Mouse (Mus musculus) liver, embryonic 16.5 days (tissue): ENCODE measurements around the gene Uhrf2. TPM values are rescaled to one million over a fixed set of nuclear protein-coding genes. Genes with fewer than 3 reads are reported as not detected.

Experiments
- ATAC-seq: fragments of 200-750 bp; cut with Nextera tagmentation; 2 replicates; pipeline ENCODE4 v1.8.0; 2017; ENCODE audit warnings: low read depth, mild to moderate bottlenecking, moderate number of reproducible peaks, moderate library complexity
- H3K27ac ChIP-seq: fragments of 300-500 bp; sonication (generic); 2 replicates; pipeline ENCODE4 v1.5.1; 2014; ENCODE audit warnings: mild to moderate bottlenecking, low read length
- H3K27me3 ChIP-seq: fragments of 300-500 bp; sonication (generic); 2 replicates; pipeline ENCODE4 v1.6.1; 2014; ENCODE audit warnings: low read depth, low read length, mixed read lengths; ENCODE audit not compliant: control insufficient read depth, insufficient read depth
- H3K36me3 ChIP-seq: fragments of 300-500 bp; sonication (generic); 2 replicates; pipeline ENCODE4 v1.6.1; 2014; ENCODE audit warnings: mild to moderate bottlenecking; ENCODE audit not compliant: control insufficient read depth, insufficient read depth
- H3K4me1 ChIP-seq: fragments of 300-500 bp; sonication (generic); 2 replicates; pipeline ENCODE4 v1.6.1; 2014; ENCODE audit warnings: low read depth, low read length, mixed read lengths; ENCODE audit not compliant: control insufficient read depth
- H3K4me2 ChIP-seq: fragments of 300-500 bp; sonication (generic); 2 replicates; pipeline ENCODE4 v1.6.1; 2014; ENCODE audit warnings: low read depth, low read length, mixed read lengths
- H3K4me3 ChIP-seq: fragments of 300-500 bp; sonication (generic); 2 replicates; pipeline ENCODE4 v1.5.1; 2014; ENCODE audit warnings: low read depth, mild to moderate bottlenecking, low read length
- H3K9ac ChIP-seq: fragments of 300-500 bp; sonication (generic); 2 replicates; pipeline ENCODE4 v1.6.1; 2014; ENCODE audit warnings: low read depth, low read length
- H3K9me3 ChIP-seq: fragments of 300-500 bp; sonication (generic); replicated peaks from 2 replicates; pipeline ENCODE4 v1.6.1; 2016; ENCODE audit warnings: low read length; ENCODE audit not compliant: control insufficient read depth
- WGBS: fragments of 180-500 bp; shearing (Covaris S2); extraction: QIAGEN DNeasy Blood & Tissue Kit; methylation state at CpG from one replicate; pipeline ENCODE4 v1.1.7; 2014; ENCODE audit not compliant: insufficient replicate concordance; 5-methylcytosine and 5-hydroxymethylcytosine counted together
- polyA plus RNA-seq: library from polyadenylated mRNA; unstranded; fragments of >200 nt; fragmentation: Nextera tagmentation; extraction: Ambion mirVana; gene quantifications from 2 replicates; pipeline ENCODE4 v1.2.1, GENCODE M21; 2015

Gene Uhrf2
- polyA plus RNA-seq, 1 experiment from 2014 or later, result 32.0 TPM

DNA sequence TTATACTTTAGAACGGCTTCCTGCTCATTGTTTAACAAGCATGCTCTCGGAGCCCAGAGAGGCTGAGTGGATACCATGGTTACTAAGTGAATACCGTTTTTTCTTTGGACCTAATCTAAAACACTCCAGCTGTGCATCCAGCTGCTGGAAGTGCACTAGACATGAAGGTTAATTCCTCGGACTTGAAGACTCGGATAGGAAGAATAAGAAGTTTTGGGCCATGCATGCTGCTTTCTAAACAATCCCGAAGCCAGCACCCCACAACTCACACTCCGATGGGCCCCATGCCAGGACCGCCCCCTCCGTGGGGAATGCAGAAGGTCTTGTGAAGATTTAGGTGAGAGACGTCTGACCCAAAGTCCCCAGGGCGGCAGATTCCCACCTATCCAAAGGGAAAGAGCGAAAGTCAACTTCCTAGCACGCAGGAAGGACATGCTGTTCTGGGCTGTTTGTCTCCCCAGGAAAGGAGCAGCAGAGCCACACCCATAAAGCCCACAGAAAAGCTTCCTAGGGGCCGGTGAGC, 84.7 kb downstream of the Uhrf2 start:
- no peak overlapping the region for H3K4me2 ChIP-seq

DNA sequence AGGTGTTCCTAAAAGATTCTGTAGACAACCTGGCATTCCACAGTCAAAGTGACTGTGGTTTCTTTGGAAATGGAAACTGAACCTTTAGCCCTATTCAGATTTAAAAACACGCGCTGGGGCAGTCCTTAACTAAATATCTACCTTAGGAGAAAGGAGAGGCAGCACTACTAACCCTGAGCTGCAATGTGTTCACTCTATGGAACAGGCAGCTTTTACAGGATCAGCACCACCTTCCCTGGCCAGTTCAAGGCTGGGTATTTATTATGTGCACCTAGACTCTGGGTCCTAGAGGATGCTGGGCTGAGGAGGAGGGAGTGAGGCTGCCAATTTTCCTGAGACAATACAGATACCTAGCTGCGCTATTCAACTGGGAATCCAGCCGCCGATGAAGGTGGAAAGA, 85.3 kb downstream of the Uhrf2 start:
- Histone ChIP-seq H3K4me1 (no peaks in the 10 kb centered on the region), H3K27ac (no peak overlapping the region), H3K9ac (no peak overlapping the region), H3K4me2 (no peak overlapping the region), H3K4me3 (no peak overlapping the region), H3K27me3 (no peaks in the 10 kb centered on the region), H3K9me3 (no peaks in the 10 kb centered on the region), H3K36me3 (no peaks in the 10 kb centered on the region)
- ATAC-seq, result no peak
- WGBS, result 78% methylated on average over 5 of the region's 5 CpGs

More for the DNA sequence above, 84.7 kb downstream of the Uhrf2 start:
- Histone ChIP-seq H3K36me3 (no peaks in the 10 kb centered on the region), H3K9ac (no peak overlapping the region), H3K4me3 (no peak overlapping the region), H3K4me1 (no peaks in the 10 kb centered on the region), H3K27me3 (no peaks in the 10 kb centered on the region), H3K27ac (no peak overlapping the region), H3K9me3 (no peaks in the 10 kb centered on the region)
- ATAC-seq, result no peak
- 61% methylated on average over 14 of the region's 14 CpGs for WGBS

DNA sequence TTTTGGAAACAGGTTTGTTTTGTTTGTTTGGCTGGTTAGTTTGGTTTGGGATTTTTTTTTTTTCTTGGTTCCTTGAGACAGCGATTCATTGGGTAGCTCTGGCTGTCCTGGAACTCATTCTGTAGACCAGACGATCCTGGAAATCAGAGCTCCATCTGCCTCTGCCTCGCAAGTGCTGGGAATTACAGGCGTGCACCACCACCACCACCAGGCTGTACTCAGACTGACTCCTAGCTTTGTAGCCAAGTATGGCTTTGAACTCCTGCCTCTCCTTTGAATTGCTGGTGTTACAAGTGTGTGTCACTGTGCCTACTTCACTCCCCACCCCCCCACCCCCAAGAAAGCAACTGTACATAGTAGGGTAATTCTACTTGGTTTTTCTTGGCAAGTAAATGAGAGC, 86.9 kb downstream of the Uhrf2 start:
- no peak for ATAC-seq
- no peaks in the 10 kb centered on the region for H3K9me3 ChIP-seq
- WGBS, result 53% methylated on average over 4 of the region's 4 CpGs
- no peak overlapping the region for H3K27ac ChIP-seq
- no peak overlapping the region for H3K9ac ChIP-seq
- no peak overlapping the region for H3K4me2 ChIP-seq
- H3K27me3 ChIP-seq, result no peaks in the 10 kb centered on the region
- no peak overlapping the region for H3K4me3 ChIP-seq
- no peaks in the 10 kb centered on the region for H3K4me1 ChIP-seq
- H3K36me3 ChIP-seq, result no peaks in the 10 kb centered on the region

DNA sequence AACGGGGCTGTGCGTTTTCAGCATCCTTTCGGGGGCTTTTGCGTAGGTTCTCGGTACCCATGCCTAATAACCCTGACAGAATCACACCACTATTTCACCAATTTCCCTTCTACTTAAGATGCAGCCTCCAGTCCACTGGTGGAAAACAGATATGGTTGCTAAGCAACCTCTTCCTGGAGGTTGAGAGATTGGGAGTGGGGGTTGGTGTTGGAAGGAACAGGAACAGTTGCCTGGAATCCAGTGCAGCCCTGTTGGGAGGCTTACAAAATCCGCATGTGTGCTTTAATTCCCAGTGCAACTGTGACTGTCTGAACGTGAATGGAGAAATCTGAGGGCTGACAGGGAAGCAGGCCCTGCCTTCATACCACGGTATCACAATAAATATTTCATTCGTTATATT, 87.5 kb downstream of the Uhrf2 start:
- WGBS, result 55% methylated on average over 9 of the region's 9 CpGs
- Histone ChIP-seq H3K27me3 (no peaks in the 10 kb centered on the region), H3K9ac (no peak overlapping the region), H3K4me2 (no peak overlapping the region), H3K27ac (no peak overlapping the region), H3K4me1 (no peaks in the 10 kb centered on the region), H3K9me3 (no peaks in the 10 kb centered on the region), H3K4me3 (no peak overlapping the region), H3K36me3 (no peaks in the 10 kb centered on the region)
- no peak for ATAC-seq

DNA sequence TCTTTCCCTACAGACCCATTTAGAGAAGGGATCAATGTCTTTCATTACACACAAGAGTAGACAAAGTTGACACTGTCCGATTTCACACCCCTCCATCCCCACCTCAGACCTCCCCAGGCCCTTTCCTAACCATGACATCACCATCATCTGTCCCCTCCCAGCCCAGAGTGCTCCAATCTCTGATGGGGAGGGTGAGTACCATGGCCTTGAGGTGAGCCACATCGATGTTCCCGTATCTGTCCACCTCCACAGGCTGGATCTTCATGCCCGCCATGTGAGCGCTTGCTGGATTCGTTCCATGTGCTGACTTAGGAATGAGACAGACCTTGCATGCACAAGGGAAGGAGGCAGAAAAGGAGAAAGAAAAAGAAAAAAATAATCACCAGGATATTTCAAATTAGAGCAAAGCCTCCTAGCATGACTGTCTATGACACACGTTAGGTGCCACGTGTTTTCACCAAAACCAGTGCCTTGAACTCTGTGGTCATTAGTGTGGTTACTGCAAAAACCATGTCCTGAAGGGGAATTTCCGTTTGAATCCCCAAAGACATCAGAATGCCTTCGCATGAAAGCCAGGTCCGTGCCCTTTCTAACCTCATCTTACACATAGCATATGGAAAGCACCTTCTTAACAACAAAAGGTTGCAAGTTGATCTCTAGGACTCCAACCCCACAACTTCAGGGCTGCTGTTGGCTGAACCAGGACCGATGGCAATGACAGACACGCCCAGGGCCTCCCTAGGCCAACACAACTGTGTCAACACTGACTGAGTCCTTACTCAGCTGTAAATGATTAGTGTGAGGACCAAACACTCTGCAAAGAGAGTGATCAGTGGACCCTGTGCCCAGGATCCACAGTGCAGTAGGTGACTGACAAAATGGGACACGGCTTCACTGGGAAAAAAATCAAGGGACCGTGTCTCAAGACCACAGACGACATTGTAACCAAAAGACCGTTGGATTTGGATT, 88.3 kb downstream of the Uhrf2 start:
- Histone ChIP-seq H3K4me1 (no peaks in the 10 kb centered on the region), H3K9me3 (no peaks in the 10 kb centered on the region), H3K4me3 (no peak overlapping the region), H3K9ac (no peak overlapping the region), H3K27ac (peak overlapping the region; percentile 70), H3K36me3 (no peaks in the 10 kb centered on the region), H3K27me3 (no peaks in the 10 kb centered on the region), H3K4me2 (no peak overlapping the region)
- ATAC-seq, result peak; percentile 97
- 61% methylated on average over 17 of the region's 17 CpGs for WGBS

DNA sequence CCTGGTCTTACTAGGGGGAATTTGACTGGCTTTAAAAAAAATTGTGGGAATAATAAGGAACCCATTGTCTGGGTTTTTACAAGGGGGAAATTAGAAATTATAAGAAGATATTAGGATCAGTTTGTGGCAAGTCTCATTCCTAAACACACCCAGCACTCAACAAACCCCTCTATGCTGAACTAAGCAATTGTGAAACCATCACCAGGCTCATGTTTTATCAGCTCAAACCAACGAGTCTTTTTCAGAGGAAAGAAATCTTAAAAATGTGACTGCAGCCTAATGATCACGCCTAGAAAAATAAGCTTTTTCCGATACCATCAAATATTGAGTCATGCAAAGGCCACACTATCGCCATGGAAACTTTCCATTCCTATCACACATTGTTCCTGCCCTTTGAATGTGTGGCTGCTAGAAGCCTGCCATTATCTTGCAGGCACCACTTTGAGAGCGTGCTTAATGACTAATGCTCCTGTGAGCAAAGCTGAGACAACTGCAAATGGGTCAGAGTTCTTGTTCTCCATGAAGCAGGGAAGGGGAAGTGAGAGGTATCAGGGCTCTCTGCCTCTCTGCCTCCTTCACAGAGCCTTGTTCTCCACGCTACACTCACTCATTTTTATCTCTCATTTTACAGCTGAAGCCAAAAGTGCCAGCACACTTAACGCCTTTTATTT, 94.8 kb downstream of the Uhrf2 start:
- no peak for ATAC-seq
- Histone ChIP-seq H3K9me3 (no peaks in the 10 kb centered on the region), H3K4me1 (no peaks in the 10 kb centered on the region), H3K9ac (no peak overlapping the region), H3K4me3 (no peak overlapping the region), H3K4me2 (no peak overlapping the region), H3K27ac (no peak overlapping the region), H3K36me3 (peaks cover 2% of the 10 kb centered on the region; the same call in 1 of the 2 replicates), H3K27me3 (no peaks in the 10 kb centered on the region)
- 44% methylated on average over 7 of the region's 7 CpGs for WGBS

DNA sequence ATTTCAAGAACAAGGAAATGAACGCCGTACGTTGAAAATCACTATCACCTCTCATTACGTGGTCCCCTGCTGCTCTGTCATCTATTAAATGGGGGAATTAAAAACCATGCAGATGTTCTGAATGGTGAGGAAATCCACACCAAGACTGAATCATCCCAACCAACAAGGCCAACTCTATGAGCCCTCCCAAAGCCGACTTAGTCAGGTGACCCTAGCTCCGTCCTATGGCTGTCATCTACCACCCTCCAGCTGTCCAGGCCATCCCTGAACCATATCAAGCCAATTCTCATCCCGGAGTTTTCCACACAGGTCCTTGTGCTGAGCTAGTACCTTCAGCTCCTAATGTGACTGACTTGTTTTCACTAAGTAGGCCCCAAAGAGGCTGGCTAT, 95.4 kb downstream of the Uhrf2 start:
- H3K4me1 ChIP-seq, result no peaks in the 10 kb centered on the region
- H3K27me3 ChIP-seq, result no peaks in the 10 kb centered on the region
- H3K36me3 ChIP-seq, result peaks cover 2% of the 10 kb centered on the region; the same call in 1 of the 2 replicates
- H3K4me3 ChIP-seq, result no peak overlapping the region
- no peak for ATAC-seq
- no peak overlapping the region for H3K27ac ChIP-seq
- WGBS, result 76% methylated on average over 7 of the region's 7 CpGs
- no peak overlapping the region for H3K4me2 ChIP-seq
- H3K9me3 ChIP-seq, result no peaks in the 10 kb centered on the region
- H3K9ac ChIP-seq, result no peak overlapping the region

DNA sequence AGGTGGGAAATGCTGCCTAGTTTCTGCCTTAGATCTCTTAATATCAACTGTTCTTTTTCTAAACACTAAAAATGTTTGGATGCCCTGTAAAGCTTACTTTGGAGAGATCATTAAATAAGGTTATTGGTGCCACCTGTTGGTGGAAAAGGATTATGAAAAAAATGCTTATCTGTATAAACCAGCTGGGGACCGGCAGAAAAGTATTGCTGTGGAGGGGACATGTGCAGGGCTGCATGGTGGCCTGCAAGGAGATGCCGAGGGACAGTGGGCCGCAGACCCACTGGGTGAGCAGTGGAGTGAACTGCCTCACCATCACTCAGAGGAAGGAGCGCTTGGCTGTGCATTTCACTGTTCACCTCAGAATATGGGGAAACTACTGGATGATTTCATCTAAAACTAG, 97.9 kb downstream of the Uhrf2 start:
- Histone ChIP-seq H3K4me3 (no peak overlapping the region), H3K4me1 (no peaks in the 10 kb centered on the region), H3K9ac (no peak overlapping the region), H3K27me3 (no peaks in the 10 kb centered on the region), H3K4me2 (no peak overlapping the region), H3K27ac (no peak overlapping the region), H3K9me3 (no peaks in the 10 kb centered on the region), H3K36me3 (peaks cover 2% of the 10 kb centered on the region; the same call in 1 of the 2 replicates)
- ATAC-seq, result no peak
- WGBS, result 32% methylated on average over 4 of the region's 4 CpGs

DNA sequence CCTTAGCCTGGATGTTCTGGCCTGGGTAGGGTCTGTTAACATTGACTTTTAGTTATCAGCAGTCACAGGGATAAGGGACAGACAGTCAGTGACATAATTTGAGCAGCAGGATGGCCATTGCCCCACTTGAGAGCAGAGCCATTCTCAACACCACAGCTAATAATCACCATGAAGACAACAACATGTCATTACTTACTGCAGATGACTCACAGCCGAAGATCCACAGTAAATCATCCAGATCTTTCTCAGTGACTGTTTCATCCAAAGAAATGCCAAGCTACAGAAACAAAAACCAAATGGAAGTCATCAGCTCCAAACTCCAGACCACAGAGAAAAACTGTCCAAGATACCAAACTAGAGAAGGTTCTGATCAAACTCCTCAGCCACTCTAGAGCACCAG, 106.0 kb downstream of the Uhrf2 start:
- WGBS, result 63% methylated on average over 1 of the region's 1 CpGs

More for the DNA sequence above, 106.0 kb downstream of the Uhrf2 start:
- Histone ChIP-seq H3K9me3 (no peaks in the 10 kb centered on the region), H3K4me2 (no peak overlapping the region), H3K9ac (no peak overlapping the region), H3K4me3 (no peak overlapping the region), H3K4me1 (no peaks in the 10 kb centered on the region), H3K27ac (no peak overlapping the region), H3K27me3 (no peaks in the 10 kb centered on the region), H3K36me3 (no peaks in the 10 kb centered on the region)
- no peak for ATAC-seq
